Mouse (Mus musculus): ENCODE data around the gene Zfp410. TPM values are rescaled to one million over a fixed set of nuclear protein-coding genes. Genes with fewer than 3 reads are reported as not detected.

Gene Zfp410
- polyA plus RNA-seq, 1 experiment from 2014 or later, result 64.3 TPM

GRCm38 (mm10) chr12:84284885-84285592, 31.6 kb upstream of the Zfp410 start, which contains the start of gene Ptgr2:
Gene Ptgr2 (plus strand): TSS chr12:84285232.
- Histone ChIP-seq H3K9ac (ENCODE audit: low read depth, low read length) (peak within 1 kb of the TSS; percentile 69), H3K9me3 (ENCODE audit: control insufficient read depth, low read length) (no peaks in the 10 kb centered on the region), H3K27me3 (replicated peaks; ENCODE audit: control insufficient read depth, insufficient read depth, low read length) (no peaks in the 10 kb centered on the region), H3K4me1 (ENCODE audit: control insufficient read depth, insufficient read depth, low read depth, low read length) (peaks cover 10% of the 10 kb centered on the region), H3K4me3 (ENCODE audit: low read length) (peak within 1 kb of the TSS; percentile 59), H3K27ac (ENCODE audit: low read depth, low read length) (peak within 1 kb of the TSS; percentile 40), H3K4me2 (ENCODE audit: low read length) (peak within 1 kb of the TSS; percentile 65), H3K36me3 (ENCODE audit: control insufficient read depth, insufficient read depth, low read length) (no peaks in the 10 kb centered on the region)
- peak; percentile 94 for ATAC-seq
- 0% methylated on average over 39 of the region's 39 CpGs for WGBS

DNA sequence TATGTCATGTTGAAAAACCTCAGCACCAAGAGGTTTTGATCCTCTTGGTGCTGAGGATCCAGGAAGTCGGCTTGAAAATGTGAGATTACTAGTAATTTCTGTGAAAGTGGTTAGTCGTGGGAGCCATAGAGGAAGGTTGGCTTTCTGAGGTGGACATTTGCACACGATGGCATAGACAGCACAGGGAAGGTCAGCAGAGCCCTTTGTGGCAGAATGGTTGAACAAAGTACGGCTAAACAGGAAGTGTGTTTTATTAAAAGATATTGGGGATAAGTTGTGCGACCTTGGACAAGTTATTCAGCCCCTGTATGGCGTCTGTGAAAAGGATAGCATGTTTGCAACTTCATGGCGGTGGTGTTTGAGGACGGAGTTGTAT, 31.1 kb upstream of the Zfp410 start:
- peak overlapping the region; percentile 59 for H3K4me3 ChIP-seq (ENCODE audit: low read length)
- peak; percentile 30; the same call in 1 of the 2 replicates for ATAC-seq
- H3K4me1 ChIP-seq (ENCODE audit: control insufficient read depth, insufficient read depth, low read depth, low read length), result peaks cover 10% of the 10 kb centered on the region
- no peaks in the 10 kb centered on the region for H3K36me3 ChIP-seq (ENCODE audit: control insufficient read depth, insufficient read depth, low read length)
- WGBS, result 35% methylated on average over 8 of the region's 8 CpGs
- H3K27ac ChIP-seq (ENCODE audit: low read depth, low read length), result peak overlapping the region; percentile 40
- H3K4me2 ChIP-seq (ENCODE audit: low read length), result peak overlapping the region; percentile 65
- peak overlapping the region; percentile 69 for H3K9ac ChIP-seq (ENCODE audit: low read depth, low read length)
- H3K9me3 ChIP-seq (ENCODE audit: control insufficient read depth, low read length), result no peaks in the 10 kb centered on the region
- H3K27me3 ChIP-seq (replicated peaks; ENCODE audit: control insufficient read depth, insufficient read depth, low read length), result no peaks in the 10 kb centered on the region

- H3K4me2 ChIP-seq (ENCODE audit: low read length), result no peak overlapping the region
- H3K27me3 ChIP-seq (replicated peaks; ENCODE audit: control insufficient read depth, insufficient read depth, low read length), result no peaks in the 10 kb centered on the region
- no peak overlapping the region for H3K27ac ChIP-seq (ENCODE audit: low read depth, low read length)
- H3K4me1 ChIP-seq (ENCODE audit: control insufficient read depth, insufficient read depth, low read depth, low read length), result peaks cover 10% of the 10 kb centered on the region
- H3K4me3 ChIP-seq (ENCODE audit: low read length), result no peak overlapping the region
- ATAC-seq, result no peak
- no peaks in the 10 kb centered on the region for H3K36me3 ChIP-seq (ENCODE audit: control insufficient read depth, insufficient read depth, low read length)
- WGBS, result 70% methylated on average over 3 of the region's 3 CpGs
- no peaks in the 10 kb centered on the region for H3K9me3 ChIP-seq (ENCODE audit: control insufficient read depth, low read length)
- H3K9ac ChIP-seq (ENCODE audit: low read depth, low read length), result no peak overlapping the region
These were observed 28.2 kb upstream of the Zfp410 start for GRCm38 (mm10) chr12:84288461-84288860.

- H3K4me2 ChIP-seq (ENCODE audit: low read length), result no peak overlapping the region
- WGBS, result 91% methylated on average over 6 of the region's 6 CpGs
- no peak overlapping the region for H3K9ac ChIP-seq (ENCODE audit: low read depth, low read length)
- H3K27ac ChIP-seq (ENCODE audit: low read depth, low read length), result no peak overlapping the region
- H3K9me3 ChIP-seq (ENCODE audit: control insufficient read depth, low read length), result no peaks in the 10 kb centered on the region
- no peak overlapping the region for H3K4me3 ChIP-seq (ENCODE audit: low read length)
- no peaks in the 10 kb centered on the region for H3K4me1 ChIP-seq (ENCODE audit: control insufficient read depth, insufficient read depth, low read depth, low read length)
- ATAC-seq, result no peak
- H3K27me3 ChIP-seq (replicated peaks; ENCODE audit: control insufficient read depth, insufficient read depth, low read length), result no peaks in the 10 kb centered on the region
- H3K36me3 ChIP-seq (ENCODE audit: control insufficient read depth, insufficient read depth, low read length), result peaks cover 8% of the 10 kb centered on the region
These were observed 18.8 kb upstream of the Zfp410 start for GRCm38 (mm10) chr12:84297851-84298250.

GRCm38 (mm10) chr12:84299265-84299664, 17.4 kb upstream of the Zfp410 start:
- 96% methylated on average over 2 of the region's 2 CpGs for WGBS
- H3K9ac ChIP-seq (ENCODE audit: low read depth, low read length), result no peak overlapping the region
- peaks cover 6% of the 10 kb centered on the region; the same call in 1 of the 2 replicates for H3K36me3 ChIP-seq (ENCODE audit: control insufficient read depth, insufficient read depth, low read length)
- ATAC-seq, result no peak
- no peaks in the 10 kb centered on the region for H3K4me1 ChIP-seq (ENCODE audit: control insufficient read depth, insufficient read depth, low read depth, low read length)
- H3K27ac ChIP-seq (ENCODE audit: low read depth, low read length), result no peak overlapping the region
- H3K9me3 ChIP-seq (ENCODE audit: control insufficient read depth, low read length), result no peaks in the 10 kb centered on the region
- no peak overlapping the region for H3K4me3 ChIP-seq (ENCODE audit: low read length)
- no peak overlapping the region for H3K4me2 ChIP-seq (ENCODE audit: low read length)
- no peaks in the 10 kb centered on the region for H3K27me3 ChIP-seq (replicated peaks; ENCODE audit: control insufficient read depth, insufficient read depth, low read length)

DNA sequence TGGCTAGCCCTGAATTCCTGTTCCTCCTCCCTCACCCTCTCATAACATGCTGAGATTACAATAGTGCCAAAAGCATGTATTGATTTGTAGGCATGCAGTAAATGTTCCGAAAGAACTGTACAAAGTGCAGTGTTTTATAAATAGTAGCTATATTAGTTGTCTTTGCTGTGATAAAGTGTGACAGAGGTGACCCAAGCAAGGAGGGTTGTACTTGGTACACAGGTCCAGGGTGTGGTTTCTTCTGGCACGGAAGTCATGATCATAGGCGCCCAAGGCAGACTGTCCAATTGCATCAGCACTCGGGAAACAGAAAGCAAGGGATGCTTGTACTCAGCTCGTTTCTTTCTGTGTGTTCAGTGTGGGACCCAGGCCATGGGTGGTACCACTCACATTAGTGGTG, 12.6 kb upstream of the Zfp410 start:
- 92% methylated on average over 5 of the region's 5 CpGs for WGBS
- no peak for ATAC-seq
- Histone ChIP-seq H3K36me3 (ENCODE audit: control insufficient read depth, insufficient read depth, low read length) (0 out of 2 replicates have a peak, but pooled peaks cover 7% of the 10 kb centered on the region), H3K4me3 (ENCODE audit: low read length) (no peak overlapping the region), H3K4me2 (ENCODE audit: low read length) (no peak overlapping the region), H3K9ac (ENCODE audit: low read depth, low read length) (no peak overlapping the region), H3K27ac (ENCODE audit: low read depth, low read length) (no peak overlapping the region), H3K27me3 (replicated peaks; ENCODE audit: control insufficient read depth, insufficient read depth, low read length) (no peaks in the 10 kb centered on the region), H3K4me1 (ENCODE audit: control insufficient read depth, insufficient read depth, low read depth, low read length) (no peaks in the 10 kb centered on the region), H3K9me3 (ENCODE audit: control insufficient read depth, low read length) (no peaks in the 10 kb centered on the region)

- no peak for ATAC-seq
- Histone ChIP-seq H3K9ac (ENCODE audit: low read depth, low read length) (no peak overlapping the region), H3K36me3 (ENCODE audit: control insufficient read depth, insufficient read depth, low read length) (0 out of 2 replicates have a peak, but pooled peaks cover 9% of the 10 kb centered on the region), H3K27ac (ENCODE audit: low read depth, low read length) (no peak overlapping the region), H3K4me1 (ENCODE audit: control insufficient read depth, insufficient read depth, low read depth, low read length) (no peaks in the 10 kb centered on the region), H3K4me2 (ENCODE audit: low read length) (no peak overlapping the region), H3K4me3 (ENCODE audit: low read length) (no peak overlapping the region), H3K9me3 (ENCODE audit: control insufficient read depth, low read length) (no peaks in the 10 kb centered on the region), H3K27me3 (replicated peaks; ENCODE audit: control insufficient read depth, insufficient read depth, low read length) (no peaks in the 10 kb centered on the region)
- WGBS, result 86% methylated on average over 1 of the region's 1 CpGs
These were observed 12.1 kb upstream of the Zfp410 start for GRCm38 (mm10) chr12:84304554-84304953.

- no peak for ATAC-seq
- no peak overlapping the region for H3K9ac ChIP-seq (ENCODE audit: low read depth, low read length)
- H3K27ac ChIP-seq (ENCODE audit: low read depth, low read length), result no peak overlapping the region
- WGBS, result 72% methylated on average over 4 of the region's 5 CpGs
- H3K36me3 ChIP-seq (ENCODE audit: control insufficient read depth, insufficient read depth, low read length), result 0 out of 2 replicates have a peak, but pooled peaks cover 4% of the 10 kb centered on the region
- no peaks in the 10 kb centered on the region for H3K27me3 ChIP-seq (replicated peaks; ENCODE audit: control insufficient read depth, insufficient read depth, low read length)
- H3K9me3 ChIP-seq (ENCODE audit: control insufficient read depth, low read length), result no peaks in the 10 kb centered on the region
- peaks cover 5% of the 10 kb centered on the region for H3K4me1 ChIP-seq (ENCODE audit: control insufficient read depth, insufficient read depth, low read depth, low read length)
- H3K4me3 ChIP-seq (ENCODE audit: low read length), result no peak overlapping the region
- no peak overlapping the region for H3K4me2 ChIP-seq (ENCODE audit: low read length)
These were observed 5.3 kb upstream of the Zfp410 start for GRCm38 (mm10) chr12:84311306-84311705.

- ATAC-seq, result no peak
- H3K4me2 ChIP-seq (ENCODE audit: low read length), result peak overlapping the region; percentile 94
- 50% methylated on average over 7 of the region's 7 CpGs for WGBS
- H3K4me1 ChIP-seq (ENCODE audit: control insufficient read depth, insufficient read depth, low read depth, low read length), result peaks cover 13% of the 10 kb centered on the region
- H3K36me3 ChIP-seq (ENCODE audit: control insufficient read depth, insufficient read depth, low read length), result no peaks in the 10 kb centered on the region
- H3K27me3 ChIP-seq (replicated peaks; ENCODE audit: control insufficient read depth, insufficient read depth, low read length), result no peaks in the 10 kb centered on the region
- H3K9ac ChIP-seq (ENCODE audit: low read depth, low read length), result peak overlapping the region; percentile 96
- no peak overlapping the region; the same call in 1 of the 2 replicates for H3K27ac ChIP-seq (ENCODE audit: low read depth, low read length)
- H3K9me3 ChIP-seq (ENCODE audit: control insufficient read depth, low read length), result no peaks in the 10 kb centered on the region
- peak overlapping the region; percentile 99 for H3K4me3 ChIP-seq (ENCODE audit: low read length)
These were observed 646 bp upstream of the Zfp410 start for GRCm38 (mm10) chr12:84316006-84316405.

Measured in hindbrain, embryonic 16.5 days (tissue).